Mouse (Mus musculus) myocyte (in vitro differentiated cells): ENCODE results near the gene Brd3.

Source experiments
- CEBPB ChIP-seq: IDR thresholded peaks from 2 replicates; pipeline ENCODE4 v1.6.1; 2011; ENCODE audit warnings: mild to moderate bottlenecking, moderate library complexity; ENCODE audit not compliant: poor library complexity, insufficient read depth, severe bottlenecking
- E2F4 ChIP-seq: IDR thresholded peaks from one replicate; pipeline ENCODE4 v1.6.1; 2011; ENCODE audit warnings: mild to moderate bottlenecking, control low read depth, moderate library complexity; ENCODE audit not compliant: insufficient read depth
- MAX ChIP-seq: IDR thresholded peaks from one replicate; pipeline ENCODE4 v1.6.1; 2011; ENCODE audit warnings: low read depth, mild to moderate bottlenecking, control low read depth
- MYOD1 ChIP-seq, 3 experiments: IDR thresholded peaks; one replicate each; pipeline ENCODE4 v1.6.1; 2011; ENCODE audit warnings: control low read depth in 2 of 3, low read depth in 2 of 3, mild to moderate bottlenecking in 2 of 3, moderate library complexity in 1 of 3; ENCODE audit not compliant: insufficient read length in 2 of 3, control insufficient read depth in 1 of 3
- MYOG ChIP-seq, 3 experiments: IDR thresholded peaks; one replicate each; pipeline ENCODE4 v1.6.1; 2011; ENCODE audit warnings: control low read depth in 2 of 3, low read depth in 2 of 3, mild to moderate bottlenecking in 2 of 3; ENCODE audit not compliant: insufficient read length in 2 of 3, control insufficient read depth in 1 of 3, insufficient read depth in 1 of 3
- POLR2A ChIP-seq: IDR thresholded peaks from one replicate; pipeline ENCODE4 v1.6.1; 2011; ENCODE audit warnings: low read depth, mild to moderate bottlenecking, control low read depth, moderate library complexity; ENCODE audit not compliant: insufficient read length
- POLR2AphosphoS2 ChIP-seq: IDR thresholded peaks from one replicate; pipeline ENCODE4 v1.6.1; 2011; ENCODE audit warnings: low read depth, control low read depth; ENCODE audit not compliant: insufficient read length
- REST ChIP-seq: IDR thresholded peaks from one replicate; pipeline ENCODE4 v1.6.1; 2011; ENCODE audit warnings: mild to moderate bottlenecking, control low read depth, moderate library complexity; ENCODE audit not compliant: insufficient read depth, insufficient read length
- SRF ChIP-seq: IDR thresholded peaks from one replicate; pipeline ENCODE4 v1.6.1; 2011; ENCODE audit warnings: low read depth; ENCODE audit not compliant: control insufficient read depth, insufficient read length
- TCF12 ChIP-seq: IDR thresholded peaks from one replicate; pipeline ENCODE4 v1.6.1; 2011; ENCODE audit warnings: mild to moderate bottlenecking, control low read depth; ENCODE audit not compliant: poor library complexity, insufficient read depth, severe bottlenecking
- TCF3 ChIP-seq: IDR thresholded peaks from one replicate; pipeline ENCODE4 v1.6.1; 2011; ENCODE audit warnings: low read depth, control low read depth; ENCODE audit not compliant: insufficient read length
- USF1 ChIP-seq: IDR thresholded peaks from one replicate; pipeline ENCODE4 v1.6.1; 2011; ENCODE audit warnings: low read depth, mild to moderate bottlenecking, control low read depth, moderate library complexity

DNA sequence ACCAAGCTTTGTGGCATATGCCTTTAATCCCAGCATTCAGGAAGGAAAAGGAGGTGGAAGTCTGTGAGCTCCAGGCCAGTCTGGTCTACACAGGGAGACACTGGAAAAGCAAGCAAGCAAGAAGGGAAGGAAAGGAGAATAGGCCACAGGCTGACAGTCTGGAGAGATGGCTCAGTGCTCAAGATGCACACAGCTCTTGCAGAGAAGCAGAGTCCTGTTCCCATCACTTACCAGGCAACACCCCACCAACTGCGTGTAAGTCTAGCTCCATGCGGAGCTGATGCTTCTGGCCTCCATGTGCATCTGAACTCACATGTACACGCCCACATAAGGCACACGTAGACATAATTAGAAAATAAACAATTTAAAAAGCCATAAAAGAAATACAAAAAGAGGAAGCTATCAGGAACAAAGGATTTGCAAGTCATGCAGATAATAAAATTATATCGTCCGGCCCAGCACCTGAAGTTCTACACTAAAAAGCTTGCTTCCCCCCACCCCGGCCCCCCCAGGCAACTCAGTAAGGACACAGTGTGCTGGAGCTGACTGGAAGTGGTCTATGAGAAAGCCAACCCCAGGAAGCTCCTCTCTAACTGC, 25.1 kb downstream of the Brd3 start:
- TF ChIP-seq POLR2AphosphoS2 (no peak), MYOG (IDR thresholded peaks at IDR 0.05; ENCODE audit: control insufficient read depth in 1 of 3, insufficient read depth in 1 of 3, insufficient read length in 2 of 3, low read depth in 2 of 3) (no peak), USF1 (no peak), POLR2A (no peak), REST (no peak), MAX (no peak), SRF (no peak), TCF12 (no peak), MYOD1 (IDR thresholded peaks at IDR 0.05; ENCODE audit: control insufficient read depth in 1 of 3, insufficient read length in 2 of 3, low read depth in 2 of 3) (no peak), CEBPB (no peak), E2F4 (no peak), TCF3 (no peak)
